Mouse (Mus musculus): ENCODE data around the gene Ocln.

- TF ChIP-seq CTCF (IDR thresholded peaks at IDR 0.05; ENCODE audit: low read depth) (no peak), EP300 (IDR thresholded peaks at IDR 0.05; ENCODE audit: low read depth) (no peak)
Observed at GRCm38 (mm10) chr13:100525935-100526648, 26.4 kb downstream of the Ocln start.

Measured in liver, postnatal 0 days (tissue).